ENCODE assay signal across 10 mouse cellular contexts in genomic region chr14:23902636-23903279, GRCm38 (mm10).
DNase-seq lines count a peak whose midpoint lies in the region; ATAC-seq lines count a peak whose summit lies in the region.
"Had no signal": no experiment of that assay in that cellular context is flagged by ENCODE, and none has a peak within 500 bp of the region (broad histone marks: within the 10 kb centered on the region; RNA-seq: fewer than 3 reads in every experiment).

No protein-coding gene starts in this region.

- H3K9ac ChIP-seq in embryonic facial prominence, embryonic 11.5 days (replicated peaks; ENCODE audit: low read length) = no peak overlapping the region
- H3K9ac ChIP-seq in hindbrain, embryonic 11.5 days (ENCODE audit: low read depth, low read length) = no peak overlapping the region
- no peak overlapping the region for H3K9ac ChIP-seq in midbrain, embryonic 15.5 days
- no peak overlapping the region for H3K9ac ChIP-seq in heart, embryonic 12.5 days
- H3K9ac ChIP-seq: kidney, embryonic 15.5 days had no signal

- 30% methylated on average over 10 of the region's 10 CpGs for WGBS in embryonic facial prominence, embryonic 11.5 days
- 33% methylated on average over 10 of the region's 10 CpGs for WGBS in hindbrain, embryonic 11.5 days
- WGBS in midbrain, embryonic 15.5 days = 18% methylated on average over 10 of the region's 10 CpGs
- 38% methylated on average over 10 of the region's 10 CpGs for WGBS in heart, embryonic 12.5 days

- no peaks in the 10 kb centered on the region for H3K4me1 ChIP-seq in embryonic facial prominence, embryonic 11.5 days (ENCODE audit: control insufficient read depth, insufficient read depth, low read length)
- no peaks in the 10 kb centered on the region for H3K4me1 ChIP-seq in hindbrain, embryonic 11.5 days (replicated peaks; ENCODE audit: control insufficient read depth, insufficient read depth, low read length)
- H3K4me1 ChIP-seq in midbrain, embryonic 15.5 days = peaks cover 25% of the 10 kb centered on the region
- H3K4me1 ChIP-seq in heart, embryonic 12.5 days (replicated peaks) = peaks cover 7% of the 10 kb centered on the region; the same call in 1 of the 2 replicates
- H3K4me1 ChIP-seq: kidney, embryonic 15.5 days had no signal

- H3K9me3 ChIP-seq in embryonic facial prominence, embryonic 11.5 days (replicated peaks; ENCODE audit: control insufficient read depth, low read length) = no peaks in the 10 kb centered on the region
- H3K9me3 ChIP-seq in hindbrain, embryonic 11.5 days (ENCODE audit: control insufficient read depth, low read length) = no peaks in the 10 kb centered on the region
- H3K9me3 ChIP-seq in midbrain, embryonic 15.5 days = no peaks in the 10 kb centered on the region
- H3K9me3 ChIP-seq in heart, embryonic 12.5 days (replicated peaks) = no peaks in the 10 kb centered on the region
- H3K9me3 ChIP-seq: kidney, embryonic 15.5 days had no signal

- ATAC-seq in embryonic facial prominence, embryonic 11.5 days (replicated peaks; ENCODE audit: insufficient number of reproducible peaks, low FRiP score, low TSS enrichment, low read depth) = 0 out of 2 replicates have a peak, but pooled peaks have one; percentile 39
- peak; percentile 22; the same call in 1 of the 2 replicates for ATAC-seq in hindbrain, embryonic 11.5 days (ENCODE audit: low FRiP score)
- ATAC-seq in midbrain, embryonic 15.5 days (replicated peaks) = peak; percentile 73
- no peak for ATAC-seq in megakaryocyte-erythroid progenitor cell, adult 5-6 weeks (replicated peaks; ENCODE audit: low FRiP score, low TSS enrichment, poor library complexity, severe bottlenecking)
- ATAC-seq in heart, embryonic 12.5 days (ENCODE audit: insufficient number of reproducible peaks, low FRiP score) = no peak

- no peak overlapping the region for H3K4me3 ChIP-seq in embryonic facial prominence, embryonic 11.5 days (ENCODE audit: low read depth, low read length)
- no peak overlapping the region for H3K4me3 ChIP-seq in hindbrain, embryonic 11.5 days (ENCODE audit: low read depth, low read length)
- H3K4me3 ChIP-seq in midbrain, embryonic 15.5 days = no peak overlapping the region
- no peak overlapping the region for H3K4me3 ChIP-seq in heart, embryonic 12.5 days
- H3K4me3 ChIP-seq: kidney, embryonic 15.5 days had no signal

- H3K27me3 ChIP-seq in embryonic facial prominence, embryonic 11.5 days (ENCODE audit: control insufficient read depth, insufficient read depth, low read length) = no peaks in the 10 kb centered on the region
- H3K27me3 ChIP-seq in hindbrain, embryonic 11.5 days (ENCODE audit: control insufficient read depth, insufficient read depth, low read length) = no peaks in the 10 kb centered on the region
- no peaks in the 10 kb centered on the region for H3K27me3 ChIP-seq in midbrain, embryonic 15.5 days (replicated peaks)
- H3K27me3 ChIP-seq in heart, embryonic 12.5 days (replicated peaks) = 0 out of 2 replicates have a peak, but pooled peaks cover 5% of the 10 kb centered on the region
- H3K27me3 ChIP-seq: kidney, embryonic 15.5 days had no signal

- DNase-seq in adrenal gland, postnatal 25 days = peak; percentile 20
- peak; percentile 70 for DNase-seq in embryonic facial prominence, embryonic 11.5 days (ENCODE audit: low spot score)
- peak; percentile 22 for DNase-seq in hindbrain, embryonic 11.5 days (ENCODE audit: low spot score)
- no peak for DNase-seq in thymus, adult 18-20 months
- DNase-seq in testis, postnatal 14 days (ENCODE audit: low spot score) = no peak
- DNase-seq: cerebellum, adult 18-20 months had no signal

- no peaks in the 10 kb centered on the region for H3K36me3 ChIP-seq in embryonic facial prominence, embryonic 11.5 days (replicated peaks; ENCODE audit: control insufficient read depth, insufficient read depth, low read depth, low read length)
- no peaks in the 10 kb centered on the region for H3K36me3 ChIP-seq in hindbrain, embryonic 11.5 days (ENCODE audit: control insufficient read depth, insufficient read depth, low read length)
- H3K36me3 ChIP-seq in midbrain, embryonic 15.5 days (replicated peaks) = no peaks in the 10 kb centered on the region
- no peaks in the 10 kb centered on the region for H3K36me3 ChIP-seq in heart, embryonic 12.5 days
- H3K36me3 ChIP-seq: kidney, embryonic 15.5 days had no signal

- no peak overlapping the region for H3K27ac ChIP-seq in embryonic facial prominence, embryonic 11.5 days (replicated peaks; ENCODE audit: low read depth, low read length)
- peak overlapping the region; percentile 12; the same call in 1 of the 2 replicates for H3K27ac ChIP-seq in hindbrain, embryonic 11.5 days (ENCODE audit: low read depth, low read length)
- H3K27ac ChIP-seq in midbrain, embryonic 15.5 days = peak overlapping the region; percentile 69
- H3K27ac ChIP-seq in heart, embryonic 12.5 days (ENCODE audit: poor library complexity, severe bottlenecking) = no peak overlapping the region
- H3K27ac ChIP-seq: kidney, embryonic 15.5 days had no signal

- no peak overlapping the region for H3K4me2 ChIP-seq in embryonic facial prominence, embryonic 11.5 days (ENCODE audit: low read depth, low read length)
- no peak overlapping the region for H3K4me2 ChIP-seq in hindbrain, embryonic 11.5 days (replicated peaks; ENCODE audit: low read depth, low read length)
- H3K4me2 ChIP-seq in midbrain, embryonic 15.5 days = no peak overlapping the region
- no peak overlapping the region for H3K4me2 ChIP-seq in heart, embryonic 12.5 days
- H3K4me2 ChIP-seq: kidney, embryonic 15.5 days had no signal

Comparison
In these comparisons a context has a peak if more than half of its experiments do, and no peak if none do; other contexts are left out.
1. DNase-seq: peak in adrenal gland, postnatal 25 days (single experiment), embryonic facial prominence, embryonic 11.5 days (single experiment) and hindbrain, embryonic 11.5 days (single experiment); none in thymus, adult 18-20 months (0 of 2) and testis, postnatal 14 days (single experiment).
2. ATAC-seq: peak in embryonic facial prominence, embryonic 11.5 days (single experiment), hindbrain, embryonic 11.5 days (single experiment) and midbrain, embryonic 15.5 days (single experiment); none in megakaryocyte-erythroid progenitor cell, adult 5-6 weeks (single experiment) and heart, embryonic 12.5 days (single experiment).
3. H3K27ac ChIP-seq: peak in hindbrain, embryonic 11.5 days (single experiment) and midbrain, embryonic 15.5 days (single experiment); none in embryonic facial prominence, embryonic 11.5 days (single experiment) and heart, embryonic 12.5 days (single experiment).